Mouse (Mus musculus) kidney, adult 2 months (tissue): ENCODE measurements at regions not wholly inside any gene's neighbourhood (a gene's known extent, or its start where the extent isn't known, plus 50 kb on each side); places are given as distances from the start of the nearest gene placed in this dataset.

ENCODE experiments used
- CTCF ChIP-seq: fragments of 200-500 bp; conservative IDR thresholded peaks from 2 replicates; pipeline ENCODE4 v1.5.1; 2011; ENCODE audit warnings: low read depth, mild to moderate bottlenecking, control low read depth, low read length, moderate library complexity, mixed read lengths; ENCODE audit not compliant: insufficient read depth, insufficient read length
- POLR2A ChIP-seq: fragments of 200-500 bp; IDR thresholded peaks from one replicate; pipeline ENCODE4 v1.6.1; 2011; ENCODE audit warnings: low read depth, low read length, control low read depth

- TF ChIP-seq CTCF (no peak), POLR2A (no peak)
Measured at GRCm38 (mm10) chr15:7463444-7464350, 65.5 kb upstream of the Egflam start.
